Mouse (Mus musculus) right cerebral cortex, postnatal 10 days (tissue): ENCODE measurements around the gene Ncf1.

Experiments
- DNase-seq, 2 experiments: peaks; one replicate each; pipeline ENCODE4 v3.0.0; 2021; ENCODE audit warnings: low spot score in 2 of 2

Ncf1 gene

DNA sequence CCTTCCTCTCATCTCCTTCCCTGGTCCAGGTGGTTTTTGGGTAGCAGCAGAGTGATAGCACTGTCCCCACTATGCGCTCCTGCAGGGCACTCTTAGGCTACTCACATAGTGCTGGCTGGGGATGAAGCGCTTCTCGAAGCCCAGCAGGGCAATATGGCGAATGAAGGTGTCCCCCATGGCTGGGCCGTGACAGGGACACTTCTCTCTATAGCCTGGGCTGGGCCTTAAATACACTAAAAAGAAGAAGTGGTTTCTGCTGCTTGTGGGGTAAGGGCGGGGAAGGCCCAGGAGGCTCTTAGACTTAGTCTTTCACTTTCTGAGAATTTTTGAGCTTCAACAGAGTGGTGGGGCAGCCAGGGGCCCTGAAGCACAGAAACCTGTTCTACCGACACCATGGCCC, at the start of gene Ncf1:
Ncf1 (minus strand) TSS at position 235 of the 400 bp plus-strand sequence.
- DNase-seq, result no peak

GRCm38 (mm10) chr5:134277109-134277508, 47.7 kb upstream of the Ncf1 start:
- DNase-seq, result no peak

GRCm38 (mm10) chr5:134275556-134275955, 46.1 kb upstream of the Ncf1 start:
- no peak for DNase-seq

DNA sequence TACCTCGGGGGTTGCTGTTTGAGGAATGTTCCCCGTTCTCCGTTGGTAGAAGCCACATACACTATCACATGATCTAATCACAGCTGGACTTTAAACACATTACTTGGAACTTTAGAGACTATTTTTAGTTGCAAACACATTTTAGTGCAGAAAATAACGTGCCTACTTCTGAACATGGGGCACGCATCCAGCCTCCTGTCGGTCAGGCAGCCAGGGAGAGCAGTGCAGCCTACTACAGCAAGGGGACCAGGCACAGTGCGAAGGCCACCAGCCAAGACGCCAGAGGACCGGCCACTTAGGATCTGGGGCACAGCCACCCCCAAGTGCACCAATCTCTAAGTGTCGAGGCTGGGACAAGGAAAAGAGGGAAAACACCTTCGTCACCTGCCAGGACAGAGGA, 45.6 kb upstream of the Ncf1 start:
- DNase-seq, result peak; percentile 56 to 60

GRCm38 (mm10) chr5:134273761-134274160, 44.3 kb upstream of the Ncf1 start:
- DNase-seq, result no peak

GRCm38 (mm10) chr5:134272761-134273160, 43.3 kb upstream of the Ncf1 start:
- no peak for DNase-seq

GRCm38 (mm10) chr5:134271421-134271820, 42.0 kb upstream of the Ncf1 start:
- DNase-seq, result no peak

GRCm38 (mm10) chr5:134270566-134270965, 41.1 kb upstream of the Ncf1 start:
- no peak for DNase-seq

DNA sequence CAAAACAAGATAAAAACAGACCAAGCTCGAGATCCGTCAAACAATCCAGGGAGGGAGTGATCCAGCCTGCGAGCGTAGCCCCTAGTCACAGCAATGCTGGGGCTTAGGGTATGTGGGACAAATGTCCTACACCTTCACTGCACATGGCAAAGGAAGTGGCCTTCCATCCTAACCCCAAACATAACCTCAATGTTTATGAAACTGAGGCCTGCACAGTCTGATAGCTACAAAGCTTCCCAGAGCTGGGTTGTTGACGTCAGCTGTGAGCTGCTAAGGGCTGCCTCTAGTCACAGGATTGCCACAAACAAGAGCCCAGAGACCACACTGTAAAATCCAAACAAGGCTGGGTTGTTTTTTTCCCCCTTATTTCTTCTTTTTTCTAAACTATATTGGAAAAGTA, 40.3 kb upstream of the Ncf1 start:
- DNase-seq, result no peak

DNA sequence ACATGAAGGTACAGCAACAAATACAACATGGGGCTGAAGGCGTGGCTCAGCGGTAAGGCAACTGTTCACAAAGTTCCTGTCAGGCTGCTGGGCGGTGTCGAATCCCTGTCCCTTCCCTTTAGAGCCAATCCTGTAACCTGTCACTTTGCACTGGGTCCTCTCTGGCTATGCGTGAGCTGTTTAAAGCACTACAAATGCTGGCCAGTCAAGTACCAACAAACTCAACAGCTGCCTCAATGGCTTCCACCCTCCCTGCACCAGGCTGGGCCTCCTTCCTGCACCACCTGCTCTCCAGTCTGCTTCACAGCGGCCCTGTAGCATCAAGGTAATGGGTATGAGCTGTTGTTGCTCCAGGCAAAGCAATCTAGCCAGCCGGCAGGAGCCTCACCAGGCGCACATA, 39.3 kb upstream of the Ncf1 start:
- no peak for DNase-seq

GRCm38 (mm10) chr5:134266404-134266803, 37.0 kb upstream of the Ncf1 start:
- no peak for DNase-seq

GRCm38 (mm10) chr5:134265890-134266289, 36.5 kb upstream of the Ncf1 start:
- DNase-seq, result no peak

DNA sequence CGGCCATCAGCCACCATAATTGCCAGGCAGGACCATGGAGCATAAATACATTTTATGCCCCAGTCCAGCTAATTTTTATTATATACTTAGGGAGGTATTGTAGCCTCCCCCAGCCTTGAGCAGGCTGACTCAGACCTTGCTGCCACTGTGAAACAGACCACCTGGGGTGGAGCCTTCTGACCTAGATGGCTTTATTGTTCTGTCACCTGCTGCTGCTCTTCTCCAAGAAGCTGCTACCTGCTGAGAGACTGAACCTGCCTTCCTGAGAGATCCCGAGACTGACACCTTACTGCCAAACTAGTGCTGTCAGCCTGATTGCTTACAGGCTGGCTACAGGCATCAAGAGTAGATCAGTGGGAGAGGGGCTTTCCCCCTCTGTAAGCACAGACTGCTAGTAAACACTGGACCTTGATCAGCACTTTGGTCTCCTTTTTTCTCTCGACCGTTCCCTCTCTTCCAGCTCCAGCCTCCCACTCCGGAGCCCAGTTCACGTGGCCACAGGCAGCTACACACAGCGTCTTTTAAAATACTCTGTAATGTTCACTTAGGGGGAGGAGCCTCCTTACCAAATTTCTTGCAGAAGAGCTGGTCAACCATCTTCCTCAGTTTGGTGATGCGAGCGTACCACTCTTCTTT, 30.7 kb upstream of the Ncf1 start:
- DNase-seq, result no peak

GRCm38 (mm10) chr5:134258934-134259333, 29.5 kb upstream of the Ncf1 start:
- no peak for DNase-seq

DNA sequence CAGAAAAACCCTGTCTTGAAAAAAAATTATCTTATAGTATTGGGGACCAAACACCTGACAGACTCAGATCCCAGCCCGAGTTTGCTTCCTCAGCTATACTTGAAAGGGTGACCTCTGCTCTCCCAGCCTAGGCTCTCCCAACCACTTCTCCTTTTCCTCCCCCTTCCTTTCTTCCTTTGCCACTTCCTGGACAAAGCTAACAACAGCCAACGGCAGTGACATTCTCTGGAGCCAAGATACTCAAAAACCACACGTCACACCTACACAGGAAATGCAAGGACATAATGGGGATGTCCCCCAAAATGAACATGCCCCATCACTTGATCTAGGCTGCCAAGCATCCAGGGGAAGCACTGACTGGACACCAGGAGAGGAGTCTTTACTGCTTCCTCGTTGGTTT, 29.0 kb upstream of the Ncf1 start:
- DNase-seq, result no peak

- DNase-seq, result no peak
Measured at GRCm38 (mm10) chr5:134257349-134258031, 28.1 kb upstream of the Ncf1 start.

GRCm38 (mm10) chr5:134255294-134255693, 25.9 kb upstream of the Ncf1 start:
- DNase-seq, result no peak

DNA sequence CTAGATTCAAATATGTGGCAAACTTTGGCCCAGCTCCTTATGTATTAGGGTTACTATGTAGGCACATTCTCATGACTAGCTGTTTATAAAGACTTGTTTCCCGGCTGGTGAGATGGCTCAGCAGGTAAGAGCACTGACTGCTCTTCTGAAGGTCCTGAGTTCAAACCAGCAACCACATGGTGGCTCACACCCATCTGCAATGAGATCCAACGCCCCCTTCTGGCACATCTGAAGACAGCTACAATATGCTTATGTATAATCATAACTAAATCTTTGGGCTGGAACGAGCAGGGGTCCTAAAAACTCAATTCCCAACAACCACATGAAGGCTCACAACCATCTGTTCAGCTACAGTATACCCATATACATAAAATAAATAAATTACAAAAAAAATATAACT, 24.4 kb upstream of the Ncf1 start:
- no peak for DNase-seq

- DNase-seq, result no peak
Measured at GRCm38 (mm10) chr5:134251083-134251482, 21.7 kb upstream of the Ncf1 start.

DNA sequence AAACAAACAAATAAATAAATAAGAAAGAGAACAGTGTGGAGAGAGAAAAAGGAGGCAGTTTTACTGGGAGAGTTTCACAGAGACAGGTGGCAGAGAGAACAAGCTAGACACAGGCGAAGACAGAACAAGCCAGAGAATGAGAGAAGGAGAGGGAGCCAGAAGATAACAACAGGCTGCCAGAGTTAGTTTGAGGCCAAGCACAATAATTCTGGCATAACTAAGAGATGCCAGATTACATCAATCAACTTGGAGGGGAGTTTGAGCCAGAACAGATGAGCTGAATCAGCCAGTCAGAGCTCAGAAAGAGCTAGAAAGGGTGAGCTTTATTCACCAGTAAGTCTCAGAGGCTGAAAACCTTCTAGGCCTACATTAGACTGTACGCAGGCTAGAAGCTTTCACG, 21.2 kb upstream of the Ncf1 start:
- no peak for DNase-seq

GRCm38 (mm10) chr5:134249245-134249649, 19.8 kb upstream of the Ncf1 start:
- no peak for DNase-seq

GRCm38 (mm10) chr5:134248608-134249244, 19.3 kb upstream of the Ncf1 start:
- DNase-seq, result no peak

- no peak for DNase-seq
Measured at GRCm38 (mm10) chr5:134246146-134246545, 16.7 kb upstream of the Ncf1 start.
